Mouse (Mus musculus) embryonic fibroblast, embryonic 13.5 days (primary cell): ENCODE data around the gene Gtf3c5.

ENCODE experiments used
- CTCF ChIP-seq: IDR thresholded peaks from 2 replicates; pipeline ENCODE4 v1.5.1; 2011; ENCODE audit warnings: mild to moderate bottlenecking, control low read depth, low read length, moderate library complexity, borderline replicate concordance; ENCODE audit not compliant: insufficient read depth
- POLR2A ChIP-seq: IDR thresholded peaks from 2 replicates; pipeline ENCODE4 v1.6.1; 2011; ENCODE audit warnings: low read depth, mild to moderate bottlenecking, control low read depth, low read length, moderate library complexity

- TF ChIP-seq POLR2A (no peak), CTCF (no peak)
Measured at GRCm38 (mm10) chr2:28545976-28546375, 37.6 kb downstream of the Gtf3c5 start.
